Mouse (Mus musculus) kidney, adult 2 months (tissue): ENCODE data around the gene Creb3l2. TPM values are rescaled to one million over a fixed set of nuclear protein-coding genes. Genes with fewer than 3 reads are reported as not detected.

ENCODE experiments used
- DNase-seq: peaks from one replicate; pipeline ENCODE4 v3.0.0; 2021
- H3K27ac ChIP-seq: fragments of 200-500 bp; 2 replicates; pipeline ENCODE4 v1.5.1; 2012; ENCODE audit warnings: low read depth, low read length, control low read depth, inconsistent platforms; ENCODE audit not compliant: insufficient read depth
- H3K27me3 ChIP-seq: fragments of 200-500 bp; replicated peaks from 2 replicates; pipeline ENCODE4 v1.6.1; 2012; ENCODE audit warnings: mild to moderate bottlenecking, moderate library complexity, low read length, inconsistent platforms; ENCODE audit not compliant: control insufficient read depth, insufficient read depth
- H3K36me3 ChIP-seq: fragments of 200-500 bp; 2 replicates; pipeline ENCODE4 v1.6.1; 2012; ENCODE audit warnings: mild to moderate bottlenecking, moderate library complexity, low read length, inconsistent platforms; ENCODE audit not compliant: control insufficient read depth, insufficient read depth
- H3K4me1 ChIP-seq: fragments of 200-500 bp; 2 replicates; pipeline ENCODE4 v1.6.1; 2011; ENCODE audit warnings: low read length; ENCODE audit not compliant: control insufficient read depth, insufficient read depth
- H3K4me3 ChIP-seq: fragments of 200-500 bp; 2 replicates; pipeline ENCODE4 v1.5.1; 2011; ENCODE audit warnings: mild to moderate bottlenecking, low read depth, low read length, control low read depth; ENCODE audit not compliant: insufficient read depth
- CTCF ChIP-seq: fragments of 200-500 bp; conservative IDR thresholded peaks from 2 replicates; pipeline ENCODE4 v1.5.1; 2011; ENCODE audit warnings: low read depth, mild to moderate bottlenecking, control low read depth, low read length, moderate library complexity, mixed read lengths; ENCODE audit not compliant: insufficient read depth, insufficient read length
- POLR2A ChIP-seq: fragments of 200-500 bp; IDR thresholded peaks from one replicate; pipeline ENCODE4 v1.6.1; 2011; ENCODE audit warnings: low read depth, low read length, control low read depth
- WGBS: fragments of 180-500 bp; shearing (Covaris S2); methylation state at CpG from one replicate; pipeline ENCODE4 v1.1.7; 2018; 5-methylcytosine and 5-hydroxymethylcytosine counted together
- polyA plus RNA-seq: library from polyadenylated mRNA; depleted of rRNA; stranded (reverse); fragments of >200 nt; gene quantifications from 2 replicates; pipeline ENCODE4 v1.2.3, GENCODE M21; 2012

The Creb3l2 gene
- polyA plus RNA-seq, 1 experiment = 25.0 TPM

GRCm38 (mm10) chr6:37375452-37375851 lies 66.5 kb downstream of the Creb3l2 start:
- H3K4me1 ChIP-seq = peaks cover 4% of the 10 kb centered on the region; the same call in 1 of the 2 replicates
- no peak for DNase-seq
- peaks cover 1% of the 10 kb centered on the region; the same call in 1 of the 2 replicates for H3K36me3 ChIP-seq
- H3K27me3 ChIP-seq = no peaks in the 10 kb centered on the region
- no peak overlapping the region for H3K4me3 ChIP-seq
- no peak overlapping the region for H3K27ac ChIP-seq
- TF ChIP-seq CTCF = no peak
- TF ChIP-seq POLR2A = no peak
- 37% methylated on average over 10 of the region's 10 CpGs for WGBS

- peak; percentile 49 for DNase-seq
Observed at GRCm38 (mm10) chr6:37371341-37371740, 70.6 kb downstream of the Creb3l2 start.

DNA sequence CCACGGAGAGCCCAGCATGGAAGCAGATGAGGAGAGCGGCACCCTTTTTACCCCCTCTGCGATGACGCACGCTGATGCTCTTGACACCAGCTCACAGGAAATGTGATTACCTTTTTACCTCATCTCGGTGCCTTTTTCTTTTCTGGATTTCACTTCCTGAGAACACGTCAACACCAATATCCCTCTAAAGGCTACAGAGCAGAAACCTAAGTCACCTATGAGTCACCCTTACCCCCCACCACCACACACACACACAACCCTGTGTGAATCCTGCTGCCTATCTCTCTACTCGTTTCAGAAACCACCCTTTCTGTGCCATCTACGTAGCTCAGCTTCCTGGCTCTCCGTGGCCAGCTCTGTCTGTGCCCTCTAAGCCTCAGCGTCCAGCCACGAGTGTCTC lies 71.4 kb downstream of the Creb3l2 start:
- TF ChIP-seq POLR2A (no peak), CTCF (no peak)
- Histone ChIP-seq H3K4me1 (no peaks in the 10 kb centered on the region), H3K27ac (no peak overlapping the region), H3K4me3 (no peak overlapping the region), H3K36me3 (no peaks in the 10 kb centered on the region), H3K27me3 (no peaks in the 10 kb centered on the region)
- 81% methylated on average over 12 of the region's 12 CpGs for WGBS
- no peak for DNase-seq

More at GRCm38 (mm10) chr6:37371341-37371740, 70.6 kb downstream of the Creb3l2 start:
- Histone ChIP-seq H3K27me3 (no peaks in the 10 kb centered on the region), H3K4me3 (no peak overlapping the region), H3K27ac (no peak overlapping the region), H3K4me1 (no peaks in the 10 kb centered on the region; the same call in 1 of the 2 replicates), H3K36me3 (no peaks in the 10 kb centered on the region)
- WGBS = 89% methylated on average over 7 of the region's 7 CpGs
- TF ChIP-seq POLR2A (no peak), CTCF (peak; percentile 63)

- 64% methylated on average over 6 of the region's 6 CpGs for WGBS
- DNase-seq = no peak
- H3K36me3 ChIP-seq = no peaks in the 10 kb centered on the region
- no peak overlapping the region for H3K4me3 ChIP-seq
- no peak overlapping the region for H3K27ac ChIP-seq
- no peak for TF ChIP-seq POLR2A
- H3K27me3 ChIP-seq = no peaks in the 10 kb centered on the region
- no peaks in the 10 kb centered on the region for H3K4me1 ChIP-seq
Observed at GRCm38 (mm10) chr6:37369750-37370149, 72.2 kb downstream of the Creb3l2 start.

DNA sequence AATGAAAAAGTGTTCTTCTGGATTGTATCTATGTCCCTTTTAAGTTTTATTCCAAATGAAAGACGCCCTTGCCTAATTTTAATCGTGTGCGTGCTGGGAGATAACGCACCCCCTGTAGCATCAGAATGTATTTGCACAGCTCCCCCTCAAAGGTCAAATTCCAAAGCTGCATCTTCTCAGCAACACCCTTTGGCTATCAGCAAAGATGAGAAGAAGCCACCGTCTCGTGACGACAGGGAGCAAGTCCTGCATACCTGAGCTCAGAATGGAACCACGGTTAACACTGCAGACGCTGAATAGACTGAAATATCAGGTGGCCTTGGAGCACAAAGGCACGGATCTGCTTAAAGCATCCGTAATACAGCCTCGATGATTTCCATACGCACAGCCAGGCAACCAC lies 73.7 kb downstream of the Creb3l2 start:
- Histone ChIP-seq H3K36me3 (no peaks in the 10 kb centered on the region), H3K4me1 (no peaks in the 10 kb centered on the region), H3K27me3 (no peaks in the 10 kb centered on the region), H3K27ac (no peak overlapping the region), H3K4me3 (no peak overlapping the region)
- no peak for TF ChIP-seq POLR2A
- no peak for TF ChIP-seq CTCF
- no peak for DNase-seq
- 74% methylated on average over 13 of the region's 13 CpGs for WGBS

GRCm38 (mm10) chr6:37366991-37367390 lies 75.0 kb downstream of the Creb3l2 start:
- 89% methylated on average over 6 of the region's 6 CpGs for WGBS
- no peaks in the 10 kb centered on the region for H3K27me3 ChIP-seq
- TF ChIP-seq POLR2A (no peak), CTCF (no peak)
- H3K27ac ChIP-seq = no peak overlapping the region
- no peak for DNase-seq
- no peaks in the 10 kb centered on the region for H3K4me1 ChIP-seq
- H3K36me3 ChIP-seq = no peaks in the 10 kb centered on the region
- H3K4me3 ChIP-seq = no peak overlapping the region

- H3K27me3 ChIP-seq = no peaks in the 10 kb centered on the region
- 66% methylated on average over 11 of the region's 11 CpGs for WGBS
- no peaks in the 10 kb centered on the region; the same call in 1 of the 2 replicates for H3K36me3 ChIP-seq
Observed at GRCm38 (mm10) chr6:37365179-37365578, 76.8 kb downstream of the Creb3l2 start.

GRCm38 (mm10) chr6:37364361-37364760 lies 77.6 kb downstream of the Creb3l2 start:
- Histone ChIP-seq H3K27ac (no peak overlapping the region), H3K27me3 (no peaks in the 10 kb centered on the region), H3K4me1 (no peaks in the 10 kb centered on the region), H3K4me3 (no peak overlapping the region), H3K36me3 (no peaks in the 10 kb centered on the region; the same call in 1 of the 2 replicates)
- no peak for DNase-seq
- WGBS = 94% methylated on average over 8 of the region's 8 CpGs
- TF ChIP-seq POLR2A (no peak), CTCF (peak; percentile 41; the same call in 1 of the 2 replicates)

More at GRCm38 (mm10) chr6:37365179-37365578, 76.8 kb downstream of the Creb3l2 start:
- Histone ChIP-seq H3K27ac (no peak overlapping the region), H3K4me1 (no peaks in the 10 kb centered on the region), H3K4me3 (no peak overlapping the region)
- TF ChIP-seq CTCF = no peak
- no peak for DNase-seq
